Mouse (Mus musculus) liver, adult 2 months (tissue): ENCODE measurements around the gene Nrarp.

Experiments
- CTCF ChIP-seq: fragments of 200-500 bp; IDR thresholded peaks from 2 replicates; pipeline ENCODE4 v1.5.1; 2011; ENCODE audit warnings: low read depth, low read length, control low read depth
- POLR2A ChIP-seq: fragments of 200-500 bp; IDR thresholded peaks from 2 replicates; pipeline ENCODE4 v1.6.1; 2011; ENCODE audit warnings: low read length, control low read depth; ENCODE audit not compliant: insufficient read depth; ENCODE audit errors: extremely low read depth

- TF ChIP-seq POLR2A (no peak), CTCF (no peak)
Measured at GRCm38 (mm10) chr2:25151280-25151956, 29.1 kb upstream of the Nrarp start.
